Mouse (Mus musculus) ES-CJ7 (cell line): ENCODE measurements around the gene Prdm11.

Experiments used
- DNase-seq: peaks from one replicate; pipeline ENCODE4 v3.0.0; 2011; ENCODE audit warnings: low read depth, low spot score

Gene Prdm11

DNA sequence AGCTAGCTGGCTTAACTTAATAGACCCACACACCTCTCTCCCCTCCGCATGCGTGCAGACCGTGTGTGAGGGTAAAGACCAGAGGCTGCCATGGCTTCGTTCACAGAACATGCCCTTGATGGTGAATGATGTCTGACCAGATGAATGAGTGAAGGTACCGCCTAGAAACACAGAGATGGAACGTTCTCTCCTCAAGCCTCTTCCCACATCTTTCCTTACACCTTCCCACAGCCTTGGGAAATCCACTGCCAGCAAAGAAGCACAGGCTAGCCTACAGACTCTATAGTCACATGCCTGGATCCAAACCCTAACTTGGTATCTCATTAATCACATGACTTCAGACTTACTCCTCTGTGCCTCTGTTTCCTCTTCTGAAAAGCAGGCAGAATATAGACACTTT lies 112.6 kb downstream of the Prdm11 start:
- no peak for DNase-seq

DNA sequence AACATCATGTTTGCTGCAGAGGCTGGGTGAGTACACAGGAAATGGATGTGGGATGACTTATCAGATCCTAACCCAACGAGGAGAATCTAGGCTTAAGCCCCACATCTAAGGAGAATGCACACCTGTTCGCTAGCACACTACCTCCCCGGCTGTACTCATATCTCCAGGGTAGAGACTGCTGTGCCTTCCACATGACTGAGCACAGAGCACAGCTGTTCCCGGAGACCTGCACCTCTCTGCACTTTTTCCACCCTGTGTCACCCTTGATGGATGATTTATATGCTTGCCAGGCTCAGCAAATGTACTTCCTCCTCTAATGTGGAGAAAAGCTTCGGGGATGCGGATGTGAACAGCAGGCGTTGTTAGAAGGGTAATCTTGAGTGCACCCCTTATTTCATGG lies 114.9 kb downstream of the Prdm11 start:
- no peak for DNase-seq

DNA sequence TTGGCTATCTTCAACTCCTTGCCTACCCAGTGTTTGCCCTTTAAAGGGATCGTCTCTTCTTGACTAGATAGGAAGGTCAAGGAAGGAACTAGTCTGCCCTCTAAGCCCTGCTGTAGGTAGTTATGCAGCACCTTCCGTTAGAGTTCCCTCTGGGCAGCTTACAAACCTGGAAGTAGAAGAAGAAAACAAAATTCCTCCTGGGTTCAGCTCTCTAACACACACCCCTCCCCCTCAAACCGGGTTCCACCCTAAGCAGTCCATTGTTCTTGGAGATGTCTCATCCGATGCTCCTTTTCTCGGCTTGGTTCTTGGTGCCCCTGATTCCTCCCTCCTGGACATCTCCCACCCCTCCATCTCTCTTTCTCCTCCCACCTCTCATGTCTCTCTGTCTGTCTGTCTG lies 116.3 kb downstream of the Prdm11 start:
- peak; percentile 33 for DNase-seq

DNA sequence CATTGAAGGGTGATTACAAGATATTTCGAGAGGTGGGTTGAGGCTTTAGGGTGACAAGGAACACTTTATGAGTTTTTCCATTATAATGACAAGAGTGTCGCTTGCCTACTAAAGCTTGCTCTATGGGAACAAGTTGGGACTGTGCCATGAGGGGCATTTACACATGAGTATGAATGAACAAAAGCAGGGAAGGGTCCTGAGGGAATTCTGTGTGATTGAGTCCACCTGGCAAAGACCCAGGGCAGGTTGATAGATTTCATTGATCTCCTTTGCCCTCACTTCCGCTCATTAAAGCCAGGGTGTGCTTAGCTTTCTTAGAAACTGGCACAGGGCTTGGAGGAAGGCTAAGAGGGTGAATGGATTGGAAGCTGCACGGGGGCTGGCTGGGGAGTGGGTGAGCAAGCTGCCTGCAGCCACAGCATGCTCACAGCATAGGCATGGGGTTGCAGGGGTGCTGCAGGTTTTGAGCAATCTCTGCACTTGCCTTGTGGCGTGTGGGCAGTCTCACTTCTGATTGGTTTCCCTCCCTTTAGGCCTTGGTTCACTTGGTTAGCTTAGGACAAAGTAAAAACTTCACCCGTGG lies 121.2 kb downstream of the Prdm11 start:
- no peak for DNase-seq

DNA sequence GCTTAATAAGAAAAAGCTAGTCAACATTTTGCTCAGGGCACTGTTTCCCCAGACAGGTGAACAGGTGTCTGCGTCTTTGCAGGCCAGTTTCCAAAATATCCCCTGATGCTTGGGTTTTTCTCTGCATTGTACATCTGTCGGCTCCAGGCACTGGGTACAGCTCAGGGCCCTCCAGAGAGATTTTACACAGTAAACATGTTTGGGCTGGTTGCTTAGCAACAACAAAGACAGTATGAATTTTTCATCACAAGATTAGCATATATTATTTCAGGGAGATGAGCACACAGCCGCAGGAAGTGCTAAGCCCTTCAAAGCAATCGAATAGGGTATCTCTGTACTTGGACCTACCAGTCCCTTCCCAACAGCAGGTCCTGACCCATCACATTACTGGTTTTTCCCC lies 125.3 kb downstream of the Prdm11 start:
- DNase-seq, result no peak

DNA sequence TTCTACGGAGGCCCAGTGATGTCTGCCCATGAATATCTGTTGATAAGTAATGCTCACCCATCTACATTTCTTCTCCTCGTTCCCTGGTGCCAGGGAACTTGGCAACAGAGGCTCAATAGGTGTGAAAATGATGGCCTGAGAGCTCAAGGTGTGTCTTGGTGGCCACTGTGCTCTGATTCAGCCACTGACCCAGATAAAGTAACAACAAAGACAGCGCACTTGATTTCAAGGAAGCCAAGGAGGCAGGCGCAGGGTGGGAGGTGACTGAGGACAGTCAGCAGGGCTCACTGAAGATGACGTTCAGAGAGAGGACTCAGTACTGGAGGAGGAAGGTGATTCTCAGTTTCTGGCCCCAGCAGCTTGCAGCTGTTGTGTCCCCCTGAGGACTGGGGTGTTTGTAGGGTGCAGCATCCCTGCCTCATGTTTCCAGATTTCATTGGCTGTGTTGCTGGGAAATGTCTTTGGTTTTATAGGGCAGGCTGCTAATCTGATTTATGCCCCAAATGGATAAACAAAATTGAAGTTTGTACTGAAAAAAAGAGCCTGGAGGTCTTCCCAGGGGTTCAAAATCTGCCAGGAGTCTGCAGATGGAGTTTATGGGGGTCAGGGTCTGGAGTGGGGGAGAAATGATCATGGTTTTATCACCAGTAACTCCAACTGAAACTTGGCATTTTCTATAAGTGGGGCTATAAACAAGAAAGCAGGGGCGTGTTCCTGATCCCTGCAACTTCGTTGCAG lies 128.4 kb downstream of the Prdm11 start:
- DNase-seq, result no peak

DNA sequence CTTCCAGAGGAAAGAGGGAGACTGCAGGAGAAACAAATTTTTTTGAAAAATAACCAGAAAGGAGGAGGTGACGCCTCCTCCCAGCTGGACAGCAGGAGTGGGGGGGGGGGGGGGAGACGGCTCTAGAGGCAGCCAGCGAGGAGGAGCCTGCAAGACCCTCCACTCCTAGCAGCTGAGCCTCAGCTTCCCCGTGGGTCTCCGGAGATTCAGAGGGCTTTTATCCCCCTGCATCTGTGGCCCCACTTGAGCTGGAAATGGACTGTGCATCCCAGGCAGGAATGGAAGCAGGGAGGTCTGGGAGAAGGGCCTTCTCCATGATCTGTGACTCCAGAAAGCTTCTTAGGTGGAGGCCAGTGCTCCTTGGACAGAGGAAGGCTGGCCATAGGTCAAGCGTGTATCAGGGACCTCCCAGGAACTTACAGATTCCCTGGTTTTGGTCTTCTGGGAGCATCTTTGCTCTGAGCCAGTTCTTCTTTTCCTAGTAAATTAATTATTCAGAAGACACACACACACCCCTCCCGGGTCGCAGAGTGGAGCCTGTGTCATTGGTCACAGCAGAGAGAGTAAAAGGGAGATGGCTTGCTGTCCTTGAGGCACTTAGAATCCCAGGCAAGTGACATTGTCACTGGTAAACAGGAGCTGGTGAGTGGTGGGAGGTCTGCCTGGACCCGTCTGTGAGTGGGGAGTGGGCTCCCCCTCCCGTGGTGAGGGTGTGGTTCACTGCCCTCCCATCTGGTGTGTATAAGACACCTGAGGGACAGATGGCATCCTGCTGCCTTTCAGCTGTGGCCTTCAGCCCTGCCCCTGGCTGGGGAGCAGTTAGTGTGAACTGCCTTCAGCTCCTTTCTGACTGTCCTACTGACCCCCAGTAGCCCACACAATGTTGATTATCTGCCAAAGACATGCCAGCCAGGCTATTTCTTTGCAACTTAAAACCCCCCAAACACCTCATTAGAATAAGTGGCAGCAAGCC lies 130.0 kb downstream of the Prdm11 start:
- DNase-seq, result no peak
